Mouse (Mus musculus): ENCODE data around the gene Fbxo4.

Gene Fbxo4

GRCm38 (mm10) chr15:3979061-3979848 lies at the start of gene Fbxo4:
Gene Fbxo4 (minus strand): TSS chr15:3979573.
- in situ Hi-C loops (cut with MboI; ENCODE audit: low pct_unique_long_range_greater_than_20kb in 1 of 2, low sequenced_read_pairs in 2 of 2, unreplicated experiment in 1 of 2): loop anchor here in 1 of 2 experiments (25.0 kb wide), 1 partner anchor 1133 kb away; the partner anchor contains the start of genes Card6 and Rpl37

- in situ Hi-C loops (cut with MboI; ENCODE audit: low pct_unique_long_range_greater_than_20kb in 1 of 2, low sequenced_read_pairs in 2 of 2, unreplicated experiment in 1 of 2): no loop called here
These were observed 49.6 kb upstream of the Fbxo4 start for GRCm38 (mm10) chr15:4028960-4029359.

GRCm38 (mm10) chr15:4028411-4028700 lies 49.0 kb upstream of the Fbxo4 start:
- in situ Hi-C loops (cut with MboI; ENCODE audit: low pct_unique_long_range_greater_than_20kb in 1 of 2, low sequenced_read_pairs in 2 of 2, unreplicated experiment in 1 of 2): no loop called here

GRCm38 (mm10) chr15:4027671-4028410 lies 48.5 kb upstream of the Fbxo4 start:
- in situ Hi-C loops (cut with MboI; ENCODE audit: low pct_unique_long_range_greater_than_20kb in 1 of 2, low sequenced_read_pairs in 2 of 2, unreplicated experiment in 1 of 2): no loop called here

- in situ Hi-C loops (cut with MboI; ENCODE audit: low pct_unique_long_range_greater_than_20kb in 1 of 2, low sequenced_read_pairs in 2 of 2, unreplicated experiment in 1 of 2): no loop called here
These were observed 47.6 kb upstream of the Fbxo4 start for GRCm38 (mm10) chr15:4026831-4027584.

GRCm38 (mm10) chr15:4026231-4026773 lies 46.9 kb upstream of the Fbxo4 start, which contains the start of gene Oxct1:
Gene Oxct1 (plus strand): TSS chr15:4026383.
- in situ Hi-C loops (cut with MboI; ENCODE audit: low pct_unique_long_range_greater_than_20kb in 1 of 2, low sequenced_read_pairs in 2 of 2, unreplicated experiment in 1 of 2): no loop called here

- in situ Hi-C loops (cut with MboI; ENCODE audit: low pct_unique_long_range_greater_than_20kb in 1 of 2, low sequenced_read_pairs in 2 of 2, unreplicated experiment in 1 of 2): no loop called here
These were observed 46.1 kb upstream of the Fbxo4 start for GRCm38 (mm10) chr15:4025508-4025904.

GRCm38 (mm10) chr15:4024726-4025507 lies 45.5 kb upstream of the Fbxo4 start:
- in situ Hi-C loops (cut with MboI; ENCODE audit: low pct_unique_long_range_greater_than_20kb in 1 of 2, low sequenced_read_pairs in 2 of 2, unreplicated experiment in 1 of 2): no loop called here

- in situ Hi-C loops (cut with MboI; ENCODE audit: low pct_unique_long_range_greater_than_20kb in 1 of 2, low sequenced_read_pairs in 2 of 2, unreplicated experiment in 1 of 2): no loop called here
These were observed 44.4 kb upstream of the Fbxo4 start for GRCm38 (mm10) chr15:4023747-4024146.

GRCm38 (mm10) chr15:4020711-4021110 lies 41.3 kb upstream of the Fbxo4 start:
- in situ Hi-C loops (cut with MboI; ENCODE audit: low pct_unique_long_range_greater_than_20kb in 1 of 2, low sequenced_read_pairs in 2 of 2, unreplicated experiment in 1 of 2): no loop called here

- in situ Hi-C loops (cut with MboI; ENCODE audit: low pct_unique_long_range_greater_than_20kb in 1 of 2, low sequenced_read_pairs in 2 of 2, unreplicated experiment in 1 of 2): no loop called here
These were observed 34.5 kb upstream of the Fbxo4 start for GRCm38 (mm10) chr15:4013873-4014272.

- in situ Hi-C loops (cut with MboI; ENCODE audit: low pct_unique_long_range_greater_than_20kb in 1 of 2, low sequenced_read_pairs in 2 of 2, unreplicated experiment in 1 of 2): no loop called here
These were observed 21.2 kb upstream of the Fbxo4 start for GRCm38 (mm10) chr15:4000536-4000935.

GRCm38 (mm10) chr15:3999144-3999543 lies 19.8 kb upstream of the Fbxo4 start:
- in situ Hi-C loops (cut with MboI; ENCODE audit: low pct_unique_long_range_greater_than_20kb in 1 of 2, low sequenced_read_pairs in 2 of 2, unreplicated experiment in 1 of 2): loop anchor here in 1 of 2 experiments (25.0 kb wide), 1 partner anchor 1113 kb away; the partner anchor contains the start of genes Card6 and Rpl37

- in situ Hi-C loops (cut with MboI; ENCODE audit: low pct_unique_long_range_greater_than_20kb in 1 of 2, low sequenced_read_pairs in 2 of 2, unreplicated experiment in 1 of 2): loop anchor here in 1 of 2 experiments (25.0 kb wide), 1 partner anchor 1116 kb away; the partner anchor contains the start of genes Card6 and Rpl37
These were observed 17.1 kb upstream of the Fbxo4 start for GRCm38 (mm10) chr15:3996267-3997010.

GRCm38 (mm10) chr15:3995448-3996266 lies 16.3 kb upstream of the Fbxo4 start, which contains the start of gene AW549877:
Gene AW549877 (minus strand): TSS chr15:3995744.
- in situ Hi-C loops (cut with MboI; ENCODE audit: low pct_unique_long_range_greater_than_20kb in 1 of 2, low sequenced_read_pairs in 2 of 2, unreplicated experiment in 1 of 2): loop anchor here in 1 of 2 experiments (25.0 kb wide), 1 partner anchor 1117 kb away; the partner anchor contains the start of genes Card6 and Rpl37

- in situ Hi-C loops (cut with MboI; ENCODE audit: low pct_unique_long_range_greater_than_20kb in 1 of 2, low sequenced_read_pairs in 2 of 2, unreplicated experiment in 1 of 2): loop anchor here in 1 of 2 experiments (25.0 kb wide), 1 partner anchor 1117 kb away; the partner anchor contains the start of genes Card6 and Rpl37
These were observed 15.6 kb upstream of the Fbxo4 start for GRCm38 (mm10) chr15:3994852-3995447.
